Mouse (Mus musculus): ENCODE data around the gene Trim26. TPM values are rescaled to one million over a fixed set of nuclear protein-coding genes. Genes with fewer than 3 reads are reported as not detected.
"Not testable (repeated sequence)": the region's sequence is repeated elsewhere in the genome, so short reads cannot be mapped to it uniquely, and the experiment has no call there.

The Trim26 gene
- total RNA-seq (2014; rRNA removed) = 19.3 and 30.6 TPM in 2 replicates
- polyA plus RNA-seq (2015; fragmentation: Nextera tagmentation; extraction: Ambion mirVana) = 21.3 and 36.6 TPM in 2 replicates

DNA sequence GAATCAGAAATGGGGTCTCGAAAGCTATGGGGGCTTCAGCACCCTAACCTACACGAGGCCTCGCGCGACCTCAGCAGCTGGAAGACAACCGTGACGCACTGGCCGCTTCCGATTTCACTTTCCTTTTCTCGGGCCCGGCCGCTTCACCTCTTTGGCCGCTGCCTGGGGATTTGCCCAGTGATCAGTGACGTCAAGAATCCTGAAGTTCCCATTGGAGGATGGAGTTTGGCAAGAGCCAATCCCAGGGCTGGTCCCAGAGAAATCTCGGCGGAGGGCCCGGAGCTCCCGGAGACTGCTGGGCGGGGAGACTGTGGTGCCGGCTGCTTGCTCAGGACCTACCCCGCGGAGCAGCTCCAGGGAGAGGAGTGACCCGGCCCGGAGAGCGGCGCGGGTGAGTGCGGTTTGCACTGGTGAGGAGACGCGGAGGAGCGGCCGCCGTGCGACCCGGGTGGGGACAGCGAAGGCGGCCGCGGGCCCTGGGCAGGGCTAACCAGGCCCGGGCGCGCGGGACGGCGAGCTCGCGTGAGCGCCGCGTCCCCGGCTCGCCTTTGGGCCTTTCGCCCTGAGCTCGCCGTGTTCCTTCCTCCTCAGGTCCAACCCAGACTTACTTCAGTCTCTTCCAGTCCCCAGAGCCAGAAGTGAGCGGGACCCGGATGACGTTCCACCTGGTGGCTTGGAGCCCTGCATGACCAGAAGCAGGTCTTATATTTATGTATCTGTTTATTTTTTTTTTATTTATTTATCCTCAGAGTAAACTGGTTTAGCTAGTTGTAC is at the start of gene Trim26:
TSS of gene Trim26 (plus strand) at position 261 of the 774 bp plus-strand sequence.
- Histone ChIP-seq H3K9me3 (ENCODE audit: low read length) (no peaks in the 10 kb centered on the region), H3K27me3 (ENCODE audit: insufficient read depth, low read length) (no peaks in the 10 kb centered on the region), H3K4me2 (ENCODE audit: low read depth) (peak within 1 kb of the TSS; percentile 66), H3K9ac (peak within 1 kb of the TSS; percentile 84), H3K27ac (ENCODE audit: low read depth, low read length) (peak within 1 kb of the TSS; percentile 90), H3K4me1 (ENCODE audit: insufficient read depth) (peaks cover 7% of the 10 kb centered on the region; the same call in 1 of the 2 replicates), H3K4me3 (ENCODE audit: low read depth, low read length) (peak within 1 kb of the TSS; percentile 93), H3K36me3 (ENCODE audit: insufficient read depth) (no peaks in the 10 kb centered on the region)
- no peak for TF ChIP-seq CTCF (IDR thresholded peaks at IDR 0.05; ENCODE audit: low read depth)
- ATAC-seq (peak; percentile 99), DNase-seq (peak; percentile 96)
- WGBS = under 1% methylated on average over 50 of the region's 58 CpGs

- Histone ChIP-seq H3K4me2 (ENCODE audit: low read depth) (no peak overlapping the region), H3K27ac (ENCODE audit: low read depth, low read length) (no peak overlapping the region), H3K4me1 (ENCODE audit: insufficient read depth) (no peaks in the 10 kb centered on the region), H3K36me3 (ENCODE audit: insufficient read depth) (no peaks in the 10 kb centered on the region), H3K9me3 (ENCODE audit: low read length) (no peaks in the 10 kb centered on the region), H3K4me3 (ENCODE audit: low read depth, low read length) (no peak overlapping the region), H3K27me3 (ENCODE audit: insufficient read depth, low read length) (no peaks in the 10 kb centered on the region), H3K9ac (no peak overlapping the region)
- DNase-seq (no peak), ATAC-seq (no peak; the same call in 1 of the 2 replicates)
- 77% methylated on average over 2 of the region's 2 CpGs for WGBS
- TF ChIP-seq CTCF (IDR thresholded peaks at IDR 0.05; ENCODE audit: low read depth) = no peak
Observed at GRCm38 (mm10) chr17:36788351-36788750, 48.6 kb upstream of the Trim26 start.

GRCm38 (mm10) chr17:36788801-36789200 is 48.1 kb upstream of the Trim26 start:
- not testable (repeated sequence) for H3K4me1 ChIP-seq (ENCODE audit: insufficient read depth); H3K4me2 ChIP-seq (ENCODE audit: low read depth); H3K27ac ChIP-seq (ENCODE audit: low read depth, low read length); H3K9ac ChIP-seq; H3K4me3 ChIP-seq (ENCODE audit: low read depth, low read length); H3K27me3 ChIP-seq (ENCODE audit: insufficient read depth, low read length); H3K36me3 ChIP-seq (ENCODE audit: insufficient read depth); H3K9me3 ChIP-seq (ENCODE audit: low read length)
- peak; percentile 91 for ATAC-seq
- TF ChIP-seq CTCF (IDR thresholded peaks at IDR 0.05; ENCODE audit: low read depth) = peak; percentile 91
- peak; percentile 93 for DNase-seq

GRCm38 (mm10) chr17:36799493-36799892 is 37.4 kb upstream of the Trim26 start:
- H3K36me3 ChIP-seq (ENCODE audit: insufficient read depth) = no peaks in the 10 kb centered on the region
- no peaks in the 10 kb centered on the region for H3K4me1 ChIP-seq (ENCODE audit: insufficient read depth)
- no peak overlapping the region for H3K4me3 ChIP-seq (ENCODE audit: low read depth, low read length)
- no peaks in the 10 kb centered on the region for H3K9me3 ChIP-seq (ENCODE audit: low read length)
- DNase-seq (no peak), ATAC-seq (no peak)
- WGBS = 96% methylated on average over 10 of the region's 10 CpGs
- no peak overlapping the region for H3K4me2 ChIP-seq (ENCODE audit: low read depth)
- H3K9ac ChIP-seq = no peak overlapping the region
- H3K27ac ChIP-seq (ENCODE audit: low read depth, low read length) = no peak overlapping the region
- no peaks in the 10 kb centered on the region for H3K27me3 ChIP-seq (ENCODE audit: insufficient read depth, low read length)
- TF ChIP-seq CTCF (IDR thresholded peaks at IDR 0.05; ENCODE audit: low read depth) = no peak

DNA sequence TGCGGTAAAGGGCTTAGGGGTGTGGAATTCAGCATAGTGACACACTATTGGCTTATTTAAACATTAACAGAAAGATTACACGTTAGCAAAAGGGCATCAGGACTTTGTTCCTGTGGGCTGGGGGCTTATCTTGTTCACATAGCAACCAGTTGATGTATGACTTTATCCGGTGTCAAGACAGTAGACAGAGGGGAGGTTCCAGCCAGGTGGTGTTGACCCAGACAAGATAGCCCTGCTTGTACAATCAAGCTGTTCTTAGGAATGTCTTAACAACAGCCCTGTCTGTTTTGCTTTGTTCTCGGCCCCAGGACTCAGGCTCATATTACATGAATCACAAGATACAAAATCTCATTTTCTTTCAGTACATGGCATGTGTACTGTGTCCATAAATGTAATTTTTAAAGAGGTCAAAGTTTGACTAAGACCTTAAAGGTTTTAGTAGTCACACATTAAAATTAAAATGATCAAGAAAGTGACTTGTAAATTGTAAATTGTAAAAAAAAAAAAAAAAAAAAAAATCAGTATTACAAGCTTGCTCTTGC is 36.9 kb upstream of the Trim26 start:
- H3K4me2 ChIP-seq (ENCODE audit: low read depth); H3K4me1 ChIP-seq (ENCODE audit: insufficient read depth); H3K27ac ChIP-seq (ENCODE audit: low read depth, low read length); H3K9ac ChIP-seq; H3K27me3 ChIP-seq (ENCODE audit: insufficient read depth, low read length); H3K9me3 ChIP-seq (ENCODE audit: low read length); H3K36me3 ChIP-seq (ENCODE audit: insufficient read depth); DNase-seq; H3K4me3 ChIP-seq (ENCODE audit: low read depth, low read length); ATAC-seq: not testable (repeated sequence)
- 82% methylated on average over 4 of the region's 4 CpGs for WGBS

- DNase-seq = no peak
- Histone ChIP-seq H3K27ac (ENCODE audit: low read depth, low read length) (no peak within 1 kb of the TSS), H3K36me3 (ENCODE audit: insufficient read depth) (no peaks in the 10 kb centered on the region), H3K4me3 (ENCODE audit: low read depth, low read length) (no peak within 1 kb of the TSS), H3K9ac (no peak within 1 kb of the TSS), H3K4me1 (ENCODE audit: insufficient read depth) (no peaks in the 10 kb centered on the region), H3K9me3 (ENCODE audit: low read length) (no peaks in the 10 kb centered on the region), H3K4me2 (ENCODE audit: low read depth) (no peak within 1 kb of the TSS), H3K27me3 (ENCODE audit: insufficient read depth, low read length) (no peaks in the 10 kb centered on the region)
- TF ChIP-seq CTCF (IDR thresholded peaks at IDR 0.05; ENCODE audit: low read depth) = no peak
- no peak for ATAC-seq
Observed at GRCm38 (mm10) chr17:36811871-36812270, 25.1 kb upstream of the Trim26 start, which contains the start of gene H2-M10.6. Gene H2-M10.6, plus strand, starts transcription at chr17:36812171.

- no peak for ATAC-seq
Observed at GRCm38 (mm10) chr17:36824005-36824404, 12.9 kb upstream of the Trim26 start.

More at GRCm38 (mm10) chr17:36824005-36824404, 12.9 kb upstream of the Trim26 start:
- DNase-seq = peak; percentile 65
- Histone ChIP-seq H3K27ac (ENCODE audit: low read depth, low read length) (no peak overlapping the region), H3K4me1 (ENCODE audit: insufficient read depth) (no peaks in the 10 kb centered on the region), H3K9ac (no peak overlapping the region), H3K4me3 (ENCODE audit: low read depth, low read length) (no peak overlapping the region), H3K27me3 (ENCODE audit: insufficient read depth, low read length) (no peaks in the 10 kb centered on the region), H3K36me3 (ENCODE audit: insufficient read depth) (no peaks in the 10 kb centered on the region), H3K9me3 (ENCODE audit: low read length) (no peaks in the 10 kb centered on the region), H3K4me2 (ENCODE audit: low read depth) (no peak overlapping the region)
- peak; percentile 76 for TF ChIP-seq CTCF (IDR thresholded peaks at IDR 0.05; ENCODE audit: low read depth)

Data from forebrain, postnatal 0 days (tissue).